Mouse (Mus musculus) midbrain, embryonic 14.5 days (tissue): ENCODE measurements around the gene Tmub1. TPM values are rescaled to one million over a fixed set of nuclear protein-coding genes. Genes with fewer than 3 reads are reported as not detected.
"Not testable (repeated sequence)": the region's sequence is repeated elsewhere in the genome, so short reads cannot be mapped to it uniquely, and the experiment has no call there.

ENCODE experiments used
- ATAC-seq: fragments of 200-750 bp; cut with Nextera tagmentation; 2 replicates; pipeline ENCODE4 v1.8.0; 2017; ENCODE audit warnings: moderate number of reproducible peaks, moderate library complexity; ENCODE audit not compliant: low FRiP score, low TSS enrichment
- DNase-seq: peaks from one replicate; pipeline ENCODE4 v3.0.0-alpha.2; 2015
- H3K27ac ChIP-seq: fragments of 300-500 bp; sonication (generic); replicated peaks from 2 replicates; pipeline ENCODE4 v1.5.1; 2014; ENCODE audit warnings: mild to moderate bottlenecking, low read depth, low read length, moderate library complexity
- H3K27me3 ChIP-seq: fragments of 300-500 bp; sonication (generic); 2 replicates; pipeline ENCODE4 v1.6.1; 2014; ENCODE audit warnings: low read length, control low read depth, mixed read lengths; ENCODE audit not compliant: control insufficient read depth, insufficient read depth
- H3K36me3 ChIP-seq: fragments of 300-500 bp; sonication (generic); 2 replicates; pipeline ENCODE4 v1.6.1; 2014; ENCODE audit warnings: low read length, control low read depth; ENCODE audit not compliant: control insufficient read depth, insufficient read depth
- H3K4me1 ChIP-seq: fragments of 300-500 bp; sonication (generic); 2 replicates; pipeline ENCODE4 v1.6.1; 2014; ENCODE audit warnings: mild to moderate bottlenecking, antibody characterized with exemption, low read length, control low read depth; ENCODE audit not compliant: control insufficient read depth, insufficient read depth
- H3K4me2 ChIP-seq: fragments of 300-500 bp; sonication (generic); 2 replicates; pipeline ENCODE4 v1.6.1; 2014; ENCODE audit warnings: mild to moderate bottlenecking, low read length, moderate library complexity
- H3K4me3 ChIP-seq: fragments of 300-500 bp; sonication (generic); replicated peaks from 2 replicates; pipeline ENCODE4 v1.5.1; 2014; ENCODE audit warnings: low read depth, low read length
- H3K9ac ChIP-seq: fragments of 300-500 bp; sonication (generic); replicated peaks from 2 replicates; pipeline ENCODE4 v1.6.1; 2014; ENCODE audit warnings: mild to moderate bottlenecking, low read length, moderate library complexity
- H3K9me3 ChIP-seq: fragments of 300-500 bp; sonication (generic); 2 replicates; pipeline ENCODE4 v1.6.1; 2016; ENCODE audit warnings: low read length, control low read depth, mixed read lengths; ENCODE audit not compliant: control insufficient read depth
- WGBS: fragments of 180-500 bp; shearing (Covaris S2); extraction: QIAGEN DNeasy Blood & Tissue Kit; methylation state at CpG from one replicate; pipeline ENCODE4 v1.1.7; 2014; 5-methylcytosine and 5-hydroxymethylcytosine counted together
- polyA plus RNA-seq: library from polyadenylated mRNA; unstranded; fragments of >200 nt; fragmentation: Nextera tagmentation; extraction: Ambion mirVana; gene quantifications from 2 replicates; pipeline ENCODE4 v1.2.1, GENCODE M21; 2014

The Tmub1 gene
- polyA plus RNA-seq, 1 experiment from 2014 or later = 51.0 TPM

- H3K4me2 ChIP-seq = no peak overlapping the region
- DNase-seq = no peak
- no peaks in the 10 kb centered on the region for H3K9me3 ChIP-seq
- ATAC-seq = no peak
- peaks cover 35% of the 10 kb centered on the region for H3K36me3 ChIP-seq
- H3K4me1 ChIP-seq = no peaks in the 10 kb centered on the region
- no peak overlapping the region for H3K4me3 ChIP-seq
- H3K9ac ChIP-seq = no peak overlapping the region
- 90% methylated on average over 11 of the region's 11 CpGs for WGBS
- no peak overlapping the region for H3K27ac ChIP-seq
- no peaks in the 10 kb centered on the region for H3K27me3 ChIP-seq
These were observed 47.3 kb downstream of the Tmub1 start for GRCm38 (mm10) chr5:24400362-24400761.

GRCm38 (mm10) chr5:24399686-24400085 lies 48.0 kb downstream of the Tmub1 start:
- no peak overlapping the region for H3K9ac ChIP-seq
- ATAC-seq (no peak), DNase-seq (no peak)
- H3K4me2 ChIP-seq = no peak overlapping the region
- no peaks in the 10 kb centered on the region for H3K27me3 ChIP-seq
- H3K27ac ChIP-seq = no peak overlapping the region
- 0 out of 2 replicates have a peak, but pooled peaks cover 3% of the 10 kb centered on the region for H3K4me1 ChIP-seq
- H3K4me3 ChIP-seq = no peak overlapping the region
- no peaks in the 10 kb centered on the region for H3K9me3 ChIP-seq
- peaks cover 35% of the 10 kb centered on the region for H3K36me3 ChIP-seq
- 92% methylated on average over 10 of the region's 10 CpGs for whole genome bisulfite sequencing

- WGBS = 91% methylated on average over 6 of the region's 6 CpGs
- H3K27me3 ChIP-seq, ATAC-seq, H3K27ac ChIP-seq, H3K4me3 ChIP-seq, DNase-seq, H3K4me2 ChIP-seq, H3K36me3 ChIP-seq, H3K4me1 ChIP-seq, H3K9me3 ChIP-seq, H3K9ac ChIP-seq: not testable (repeated sequence)
These were observed 51.4 kb downstream of the Tmub1 start for GRCm38 (mm10) chr5:24396254-24396653.

Other genes starting within 250 kb of the Tmub1 start
- 10.2 and 13.1 TPM in 2 replicates for gene Kcnh2, start 96.2 kb downstream of the Tmub1 start, polyA plus RNA-seq
- 5.1 and 7.0 TPM in 2 replicates for gene Nos3, start 83.0 kb downstream of the Tmub1 start, polyA plus RNA-seq
- 0.72 and 1.0 TPM in 2 replicates for gene Atg9b, start 55.7 kb downstream of the Tmub1 start, polyA plus RNA-seq
- gene Abcb8, start 54.2 kb downstream of the Tmub1 start, polyA plus RNA-seq = 45.3 and 52.1 TPM in 2 replicates
- gene Asic3, start 34.5 kb downstream of the Tmub1 start, polyA plus RNA-seq = not detected in 2 replicates
- gene Cdk5, start 24.3 kb downstream of the Tmub1 start, polyA plus RNA-seq = 110 and 136 TPM in 2 replicates
- gene Slc4a2, start 24.0 kb downstream of the Tmub1 start, polyA plus RNA-seq = 14.8 TPM in 2 replicates
- gene Fastk, start 2.6 kb downstream of the Tmub1 start, polyA plus RNA-seq = 91.8 and 105 TPM in 2 replicates
- 65.1 and 79.0 TPM in 2 replicates for gene Agap3, start 4.3 kb upstream of the Tmub1 start, polyA plus RNA-seq
- gene Gbx1, start 79.3 kb upstream of the Tmub1 start, polyA plus RNA-seq = 0.05 and 0.12 TPM in 2 replicates
- 0.09 and 0.12 TPM in 2 replicates for gene Asb10, start 93.1 kb upstream of the Tmub1 start, polyA plus RNA-seq
- gene 4931409K22Rik, start 109.0 kb upstream of the Tmub1 start, polyA plus RNA-seq = not detected in 2 replicates
- 79.3 and 88.1 TPM in 2 replicates for gene Abcf2, start 129.6 kb upstream of the Tmub1 start, polyA plus RNA-seq
- gene Chpf2, start 138.9 kb upstream of the Tmub1 start, polyA plus RNA-seq = 12.4 and 19.4 TPM in 2 replicates
- gene Smarcd3, start 176.6 kb upstream of the Tmub1 start, polyA plus RNA-seq = 158 and 199 TPM in 2 replicates
- 42.3 and 54.1 TPM in 2 replicates for gene Nub1, start 237.7 kb upstream of the Tmub1 start, polyA plus RNA-seq